Mouse (Mus musculus): ENCODE results near the gene Gm11099. TPM values are rescaled to one million over a fixed set of nuclear protein-coding genes. Genes with fewer than 3 reads are reported as not detected.
A peak's percentile ranks its signal among the peaks of the same experiment; 100 is the strongest.

The Gm11099 gene
- not detected in 2 replicates for polyA plus RNA-seq (2012; rRNA removed)
- polyA plus RNA-seq (2014; fragmentation: Nextera tagmentation; extraction: Ambion mirVana) = not detected in 2 replicates

DNA sequence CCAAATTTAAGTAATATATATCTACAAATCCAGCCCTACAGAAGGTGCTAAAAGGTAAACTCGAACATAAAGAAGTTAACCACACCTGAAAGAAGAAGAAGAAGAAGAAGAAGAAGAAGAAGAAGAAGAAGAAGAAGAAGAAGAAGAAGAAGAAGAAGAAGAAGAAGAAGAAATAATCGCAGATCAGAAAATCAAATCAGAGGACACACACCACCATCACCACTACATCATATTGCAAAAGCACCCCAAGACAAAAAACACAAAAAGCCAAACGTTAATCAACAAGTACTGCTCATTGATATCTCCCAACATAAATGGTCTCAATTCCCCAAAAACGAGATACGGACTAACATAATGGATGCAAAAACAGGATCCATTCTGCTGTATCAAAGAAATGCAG is at the start of gene Gm11099:
Gene Gm11099 (plus strand): TSS at position 301 of the 400 bp plus-strand sequence.
- no peaks in the 10 kb centered on the region for H3K4me1 ChIP-seq (ENCODE audit: control insufficient read depth, insufficient read depth, low read length)
- H3K9ac ChIP-seq (ENCODE audit: low read depth, low read length, severe bottlenecking) = no peak within 1 kb of the TSS
- 86% methylated on average over 5 of the region's 5 CpGs for WGBS
- no peak within 1 kb of the TSS for H3K4me3 ChIP-seq (replicated peaks; ENCODE audit: low read length)
- no peaks in the 10 kb centered on the region for H3K27me3 ChIP-seq (ENCODE audit: control insufficient read depth, insufficient read depth, low read length)
- no peak for TF ChIP-seq POLR2A (IDR thresholded peaks at IDR 0.05; ENCODE audit: borderline replicate concordance, extremely low read depth, insufficient read depth, insufficient read length)
- no peaks in the 10 kb centered on the region for H3K36me3 ChIP-seq (ENCODE audit: control insufficient read depth, insufficient read depth, low read length)
- H3K27ac ChIP-seq (replicated peaks; ENCODE audit: low read depth, low read length) = no peak within 1 kb of the TSS
- DNase-seq (ENCODE audit: low spot score) (no peak), ATAC-seq (ENCODE audit: low FRiP score, low read depth) (no peak)
- H3K4me2 ChIP-seq (replicated peaks; ENCODE audit: low read depth, low read length, severe bottlenecking) = no peak within 1 kb of the TSS
- H3K9me3 ChIP-seq (ENCODE audit: control insufficient read depth, low read length) = no peaks in the 10 kb centered on the region

DNA sequence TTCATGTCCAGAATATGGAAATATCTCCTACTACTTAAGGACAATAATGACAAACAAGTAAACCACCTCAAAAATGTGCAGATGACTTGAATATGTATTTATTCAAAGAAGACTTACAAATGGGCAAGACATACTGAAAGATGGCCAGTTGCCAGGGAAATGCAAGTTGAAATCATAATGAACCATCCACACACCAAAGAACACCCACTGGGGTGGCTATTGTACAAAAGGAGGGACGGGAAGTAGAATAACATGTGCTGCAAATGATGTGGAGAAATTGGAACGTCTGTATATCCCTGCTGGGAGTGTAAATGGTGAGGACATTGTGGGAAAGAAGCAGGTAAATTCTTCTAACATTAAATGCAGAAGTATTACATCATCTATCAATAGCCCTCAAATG is 46.3 kb upstream of the Gm11099 start:
- DNase-seq (ENCODE audit: low spot score) (no peak), ATAC-seq (ENCODE audit: low FRiP score, low read depth) (no peak)
- no peak overlapping the region for H3K4me2 ChIP-seq (replicated peaks; ENCODE audit: low read depth, low read length, severe bottlenecking)
- H3K36me3 ChIP-seq (ENCODE audit: control insufficient read depth, insufficient read depth, low read length) = no peaks in the 10 kb centered on the region
- no peak for TF ChIP-seq POLR2A (IDR thresholded peaks at IDR 0.05; ENCODE audit: borderline replicate concordance, extremely low read depth, insufficient read depth, insufficient read length)
- H3K4me3 ChIP-seq (replicated peaks; ENCODE audit: low read length) = no peak overlapping the region
- no peak overlapping the region for H3K27ac ChIP-seq (replicated peaks; ENCODE audit: low read depth, low read length)
- H3K4me1 ChIP-seq (ENCODE audit: control insufficient read depth, insufficient read depth, low read length) = no peaks in the 10 kb centered on the region
- WGBS = 48% methylated on average over 2 of the region's 2 CpGs
- no peaks in the 10 kb centered on the region for H3K27me3 ChIP-seq (ENCODE audit: control insufficient read depth, insufficient read depth, low read length)
- H3K9ac ChIP-seq (ENCODE audit: low read depth, low read length, severe bottlenecking) = no peak overlapping the region
- no peaks in the 10 kb centered on the region for H3K9me3 ChIP-seq (ENCODE audit: control insufficient read depth, low read length)

DNA sequence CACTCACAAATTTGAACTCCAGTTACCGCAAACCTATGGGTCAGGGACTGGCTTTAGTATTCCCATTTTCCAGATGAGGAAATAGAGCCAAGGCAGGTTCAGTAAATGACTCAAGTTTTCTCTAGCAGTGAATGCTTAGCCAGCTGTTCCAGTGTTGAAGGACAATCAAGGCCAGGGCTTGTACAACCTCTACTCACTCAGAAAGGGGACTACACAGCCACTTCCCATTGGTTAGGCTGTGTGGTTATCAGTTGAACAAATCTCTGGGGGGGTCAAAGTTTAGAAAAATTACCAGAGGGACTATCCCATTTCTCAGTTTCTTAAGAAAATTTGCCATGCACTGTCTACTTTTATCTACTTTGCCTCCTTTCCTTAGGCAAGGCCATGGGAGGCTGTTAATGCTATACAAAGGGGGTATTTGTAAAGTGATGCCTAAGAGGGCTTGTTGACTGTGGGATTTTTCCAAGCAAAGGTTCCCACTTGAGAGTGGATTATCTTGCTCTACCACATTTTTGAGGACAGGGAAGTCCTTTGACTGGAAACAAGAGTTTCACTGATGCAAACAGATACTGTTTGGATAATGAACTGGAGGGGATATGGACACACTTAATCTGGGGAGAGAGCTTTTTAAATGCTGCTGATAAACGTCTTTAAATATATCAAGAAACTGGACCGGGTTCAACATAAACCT is 30.2 kb upstream of the Gm11099 start:
- no peak for ATAC-seq (ENCODE audit: low FRiP score, low read depth)
- no peaks in the 10 kb centered on the region for H3K27me3 ChIP-seq (ENCODE audit: control insufficient read depth, insufficient read depth, low read length)
- no peak overlapping the region for H3K4me3 ChIP-seq (replicated peaks; ENCODE audit: low read length)
- no peak overlapping the region for H3K4me2 ChIP-seq (replicated peaks; ENCODE audit: low read depth, low read length, severe bottlenecking)
- no peaks in the 10 kb centered on the region for H3K9me3 ChIP-seq (ENCODE audit: control insufficient read depth, low read length)
- H3K9ac ChIP-seq (ENCODE audit: low read depth, low read length, severe bottlenecking) = no peak overlapping the region
- no peak for TF ChIP-seq POLR2A (IDR thresholded peaks at IDR 0.05; ENCODE audit: borderline replicate concordance, extremely low read depth, insufficient read depth, insufficient read length)
- WGBS = 55% methylated on average over 3 of the region's 3 CpGs
- DNase-seq (ENCODE audit: low spot score) = no peak
- no peaks in the 10 kb centered on the region for H3K36me3 ChIP-seq (ENCODE audit: control insufficient read depth, insufficient read depth, low read length)
- peaks cover 3% of the 10 kb centered on the region; the same call in 1 of the 2 replicates for H3K4me1 ChIP-seq (ENCODE audit: control insufficient read depth, insufficient read depth, low read length)
- H3K27ac ChIP-seq (replicated peaks; ENCODE audit: low read depth, low read length) = no peak overlapping the region

DNA sequence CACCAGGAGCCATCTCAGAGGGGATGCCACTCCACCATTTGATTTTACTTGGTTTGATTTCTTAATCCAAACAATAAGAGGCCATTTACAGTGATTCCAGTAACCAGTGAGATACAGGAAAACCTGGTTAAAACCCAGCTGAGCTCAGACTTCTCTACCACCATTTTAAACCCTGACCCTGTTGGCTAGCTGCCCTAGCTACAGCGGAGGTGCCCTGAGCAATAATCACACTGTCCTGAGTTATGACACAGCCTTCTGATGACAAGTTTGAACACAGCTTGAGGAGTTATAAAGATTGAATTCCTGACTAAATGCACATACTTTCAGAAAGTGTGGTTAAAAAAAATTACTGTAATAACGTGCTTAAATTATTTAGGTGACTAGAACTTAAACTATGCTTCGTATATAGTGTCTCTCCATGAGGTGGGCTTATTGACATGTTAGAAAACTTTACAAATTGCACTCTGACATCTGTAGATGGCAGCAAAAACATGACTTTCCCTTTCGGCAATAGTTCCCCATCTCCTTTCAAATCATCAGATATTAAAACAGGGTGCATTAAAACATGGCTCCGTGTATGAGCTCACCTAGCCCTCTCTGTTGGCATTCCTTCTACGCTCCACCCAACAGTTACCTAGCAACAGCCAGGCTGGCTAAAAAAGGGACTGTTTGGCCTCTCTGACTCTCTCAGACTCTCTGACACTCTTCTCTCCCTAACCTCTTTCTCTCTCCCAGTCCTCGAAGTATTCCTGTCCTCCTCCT is 29.1 kb upstream of the Gm11099 start:
- Histone ChIP-seq H3K27ac (replicated peaks; ENCODE audit: low read depth, low read length) (no peak overlapping the region), H3K4me3 (replicated peaks; ENCODE audit: low read length) (no peak overlapping the region), H3K9me3 (ENCODE audit: control insufficient read depth, low read length) (no peaks in the 10 kb centered on the region), H3K9ac (ENCODE audit: low read depth, low read length, severe bottlenecking) (no peak overlapping the region), H3K36me3 (ENCODE audit: control insufficient read depth, insufficient read depth, low read length) (no peaks in the 10 kb centered on the region), H3K27me3 (ENCODE audit: control insufficient read depth, insufficient read depth, low read length) (no peaks in the 10 kb centered on the region), H3K4me2 (replicated peaks; ENCODE audit: low read depth, low read length, severe bottlenecking) (no peak overlapping the region), H3K4me1 (ENCODE audit: control insufficient read depth, insufficient read depth, low read length) (peaks cover 10% of the 10 kb centered on the region; the same call in 1 of the 2 replicates)
- 46% methylated on average over 7 of the region's 7 CpGs for WGBS
- DNase-seq (ENCODE audit: low spot score) (peak; percentile 72), ATAC-seq (ENCODE audit: low FRiP score, low read depth) (peak; percentile 73; the same call in 1 of the 2 replicates)
- TF ChIP-seq POLR2A (IDR thresholded peaks at IDR 0.05; ENCODE audit: borderline replicate concordance, extremely low read depth, insufficient read depth, insufficient read length) = no peak

DNA sequence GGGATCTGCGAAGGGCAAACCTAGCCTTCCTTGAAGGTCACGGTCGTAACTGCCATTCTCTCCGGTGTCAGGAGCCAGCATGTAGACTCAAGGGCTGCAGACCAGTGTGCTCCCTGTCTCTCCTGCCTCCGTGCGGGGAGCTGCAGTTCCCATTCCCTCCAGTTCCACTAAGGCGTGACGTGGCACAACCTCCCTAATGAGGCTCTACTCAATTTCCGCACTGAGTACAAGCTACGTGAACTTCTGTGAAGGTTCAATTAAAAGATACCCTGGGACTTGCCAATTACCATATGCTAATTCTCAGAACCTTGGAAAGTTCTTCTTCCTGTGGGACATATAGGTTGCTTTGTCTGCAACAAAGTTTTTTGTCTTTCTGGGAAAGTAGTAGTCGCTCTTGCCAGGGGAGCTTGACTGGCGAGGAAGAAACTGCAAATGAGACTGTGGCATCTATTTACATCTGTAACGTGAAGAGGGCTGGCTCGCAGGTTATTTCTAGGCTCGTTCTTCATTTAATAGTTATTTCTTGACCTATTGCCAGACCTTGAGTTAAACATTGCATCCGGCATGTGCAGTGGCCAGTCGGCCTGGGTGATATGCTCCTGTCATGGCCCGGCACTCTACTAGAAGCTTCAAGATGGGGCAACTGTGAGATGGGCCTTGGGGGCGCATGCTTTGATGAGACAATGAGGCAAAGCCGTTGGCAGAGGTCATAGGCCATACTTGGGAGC is 26.8 kb upstream of the Gm11099 start:
- ATAC-seq (ENCODE audit: low FRiP score, low read depth) (no peak), DNase-seq (ENCODE audit: low spot score) (no peak)
- Histone ChIP-seq H3K27me3 (ENCODE audit: control insufficient read depth, insufficient read depth, low read length) (no peaks in the 10 kb centered on the region), H3K9me3 (ENCODE audit: control insufficient read depth, low read length) (no peaks in the 10 kb centered on the region), H3K4me2 (replicated peaks; ENCODE audit: low read depth, low read length, severe bottlenecking) (no peak overlapping the region), H3K4me1 (ENCODE audit: control insufficient read depth, insufficient read depth, low read length) (peaks cover 13% of the 10 kb centered on the region; the same call in 1 of the 2 replicates), H3K9ac (ENCODE audit: low read depth, low read length, severe bottlenecking) (no peak overlapping the region), H3K4me3 (replicated peaks; ENCODE audit: low read length) (no peak overlapping the region), H3K27ac (replicated peaks; ENCODE audit: low read depth, low read length) (no peak overlapping the region), H3K36me3 (ENCODE audit: control insufficient read depth, insufficient read depth, low read length) (no peaks in the 10 kb centered on the region)
- 90% methylated on average over 20 of the region's 20 CpGs for WGBS
- no peak for TF ChIP-seq POLR2A (IDR thresholded peaks at IDR 0.05; ENCODE audit: borderline replicate concordance, extremely low read depth, insufficient read depth, insufficient read length)
